ENCODE assay signal across 8 mouse cellular contexts in genomic region chr4:41712421-41713196, GRCm38 (mm10). TPM values are rescaled to one million over a fixed set of nuclear protein-coding genes. Genes with fewer than 3 reads are reported as not detected.
DNase-seq lines count a peak whose midpoint lies in the region; ATAC-seq and TF ChIP-seq lines count a peak whose summit lies in the region.

No protein-coding gene starts in this region.

- no peaks in the 10 kb centered on the region for H3K9me3 ChIP-seq in forebrain, embryonic 14.5 days (replicated peaks; ENCODE audit: control insufficient read depth, low read length)
- H3K9me3 ChIP-seq in hindbrain, embryonic 16.5 days (ENCODE audit: control insufficient read depth, low read length): no peaks in the 10 kb centered on the region
- H3K9me3 ChIP-seq in liver, embryonic 12.5 days (replicated peaks): no peaks in the 10 kb centered on the region

- WGBS in spleen, adult 2 months: 57% methylated on average over 31 of the region's 31 CpGs
- WGBS in forebrain, embryonic 14.5 days: 41% methylated on average over 31 of the region's 31 CpGs
- 36% methylated on average over 31 of the region's 31 CpGs for WGBS in hindbrain, embryonic 16.5 days
- WGBS in liver, embryonic 12.5 days (ENCODE audit: insufficient replicate concordance): 38% methylated on average over 31 of the region's 31 CpGs

- H3K36me3 ChIP-seq in spleen, adult 2 months (ENCODE audit: control insufficient read depth, insufficient read depth, low read length): peaks cover 1% of the 10 kb centered on the region; the same call in 1 of the 2 replicates
- peaks cover 22% of the 10 kb centered on the region for H3K36me3 ChIP-seq in forebrain, embryonic 14.5 days (ENCODE audit: control insufficient read depth, insufficient read depth, low read length)
- H3K36me3 ChIP-seq in hindbrain, embryonic 16.5 days (ENCODE audit: control insufficient read depth, insufficient read depth, low read length): peaks cover 6% of the 10 kb centered on the region
- peaks cover 40% of the 10 kb centered on the region for H3K36me3 ChIP-seq in liver, embryonic 12.5 days

- TF ChIP-seq POLR2A in spleen, adult 2 months (IDR thresholded peaks at IDR 0.05; ENCODE audit: low read depth, low read length): no peak

- no peaks in the 10 kb centered on the region for H3K27me3 ChIP-seq in spleen, adult 2 months (ENCODE audit: control insufficient read depth, insufficient read depth, low read length)
- no peaks in the 10 kb centered on the region for H3K27me3 ChIP-seq in forebrain, embryonic 14.5 days (replicated peaks; ENCODE audit: control insufficient read depth, insufficient read depth, low read length)
- H3K27me3 ChIP-seq in hindbrain, embryonic 16.5 days (replicated peaks; ENCODE audit: control insufficient read depth, insufficient read depth, low read length): no peaks in the 10 kb centered on the region
- H3K27me3 ChIP-seq in liver, embryonic 12.5 days (replicated peaks): peaks cover 7% of the 10 kb centered on the region

- peaks cover 8% of the 10 kb centered on the region; the same call in 1 of the 2 replicates for H3K4me1 ChIP-seq in spleen, adult 2 months (ENCODE audit: control insufficient read depth, insufficient read depth, insufficient read length)
- H3K4me1 ChIP-seq in forebrain, embryonic 14.5 days (ENCODE audit: control insufficient read depth, insufficient read depth, low read length): peaks cover 20% of the 10 kb centered on the region
- H3K4me1 ChIP-seq in hindbrain, embryonic 16.5 days (ENCODE audit: control insufficient read depth, insufficient read depth, low read depth, low read length): peaks cover 33% of the 10 kb centered on the region
- peaks cover 27% of the 10 kb centered on the region for H3K4me1 ChIP-seq in liver, embryonic 12.5 days

- no peak for TF ChIP-seq CTCF in spleen, adult 2 months (IDR thresholded peaks at IDR 0.05; ENCODE audit: extremely low read depth, insufficient read depth, insufficient read length, insufficient replicate concordance)

- peak overlapping the region; percentile 80 for H3K4me2 ChIP-seq in forebrain, embryonic 14.5 days (ENCODE audit: low read length)
- peak overlapping the region; percentile 80 for H3K4me2 ChIP-seq in hindbrain, embryonic 16.5 days (ENCODE audit: low read length)
- peak overlapping the region; percentile 92 for H3K4me2 ChIP-seq in liver, embryonic 12.5 days

- peak overlapping the region; percentile 96 for H3K4me3 ChIP-seq in spleen, adult 2 months (ENCODE audit: extremely low read depth, insufficient read depth, insufficient read length)
- peak overlapping the region; percentile 76 for H3K4me3 ChIP-seq in forebrain, embryonic 14.5 days (ENCODE audit: low read depth, low read length)
- peak overlapping the region; percentile 77 for H3K4me3 ChIP-seq in hindbrain, embryonic 16.5 days (ENCODE audit: low read length)
- H3K4me3 ChIP-seq in liver, embryonic 12.5 days: peak overlapping the region; percentile 89

- H3K27ac ChIP-seq in spleen, adult 2 months (ENCODE audit: insufficient read depth, low read length): no peak overlapping the region
- no peak overlapping the region for H3K27ac ChIP-seq in forebrain, embryonic 14.5 days (ENCODE audit: low read depth, low read length)
- H3K27ac ChIP-seq in hindbrain, embryonic 16.5 days (ENCODE audit: low read depth, low read length): peak overlapping the region; percentile 63
- peak overlapping the region; percentile 74 for H3K27ac ChIP-seq in liver, embryonic 12.5 days

- intact Hi-C loops in left cerebral cortex, postnatal 14 days (cut with DNase I): no loop called here

- no peak for DNase-seq in spleen, adult 2 months (ENCODE audit: low read depth in 1 of 2, low spot score in 2 of 2)
- no peak for DNase-seq in spleen, postnatal 36 days (ENCODE audit: low spot score in 2 of 2)
- DNase-seq in forebrain, embryonic 14.5 days (ENCODE audit: low spot score): no peak
- DNase-seq in testis, postnatal 10 days (ENCODE audit: low spot score): peak; percentile 51
- no peak for DNase-seq in spleen, postnatal 4 days (ENCODE audit: low spot score in 2 of 2)
- no peak for DNase-seq in left cerebral cortex, postnatal 14 days (ENCODE audit: low spot score in 2 of 2)

- ATAC-seq in forebrain, embryonic 14.5 days: peak; percentile 16
- ATAC-seq in hindbrain, embryonic 16.5 days: peak; percentile 18
- peak; percentile 50 for ATAC-seq in liver, embryonic 12.5 days

- peak overlapping the region; percentile 92 for H3K9ac ChIP-seq in forebrain, embryonic 14.5 days (ENCODE audit: low read length)
- peak overlapping the region; percentile 90 for H3K9ac ChIP-seq in hindbrain, embryonic 16.5 days (ENCODE audit: low read depth, low read length)
- H3K9ac ChIP-seq in liver, embryonic 12.5 days: peak overlapping the region; percentile 94

RNA-seq across cellular contexts. Expression of gene Rpp25l, which starts 0.7 kb away (rescaled TPM):
- 32.8 and 46.9 TPM in 2 replicates for polyA plus RNA-seq in spleen, adult 2 months (2012; rRNA removed)
- polyA plus RNA-seq in forebrain, embryonic 14.5 days (2014; fragmentation: Nextera tagmentation; extraction: Ambion mirVana): 72.2 and 83.3 TPM in 2 replicates
- 63.6 and 65.2 TPM in 2 replicates for polyA plus RNA-seq in hindbrain, embryonic 16.5 days (2015; fragmentation: Nextera tagmentation; extraction: Ambion mirVana)
- polyA plus RNA-seq in liver, embryonic 12.5 days (2016; fragmentation: Nextera tagmentation; extraction: Ambion mirVana): 39.1 and 44.9 TPM in 2 replicates
- total RNA-seq in left cerebral cortex, postnatal 14 days (2021): 10 to 100 TPM; 30.8 to 31.0 TPM

RNA-seq across cellular contexts. Expression of gene Dctn3, which starts 10.4 kb away (rescaled TPM):
- 25.4 and 25.5 TPM in 2 replicates for polyA plus RNA-seq in spleen, adult 2 months (2012; rRNA removed)
- 301 and 330 TPM in 2 replicates for polyA plus RNA-seq in forebrain, embryonic 14.5 days (2014; fragmentation: Nextera tagmentation; extraction: Ambion mirVana)
- polyA plus RNA-seq in hindbrain, embryonic 16.5 days (2015; fragmentation: Nextera tagmentation; extraction: Ambion mirVana): 309 and 323 TPM in 2 replicates
- 89.7 and 92.2 TPM in 2 replicates for polyA plus RNA-seq in liver, embryonic 12.5 days (2016; fragmentation: Nextera tagmentation; extraction: Ambion mirVana)
- 100 to 1,000 TPM; 201 to 217 TPM for total RNA-seq in left cerebral cortex, postnatal 14 days (2021)

RNA-seq across cellular contexts. Expression of gene Il11ra1, which starts 12.8 kb away (rescaled TPM):
- polyA plus RNA-seq in spleen, adult 2 months (2012; rRNA removed): 45.0 and 52.1 TPM in 2 replicates
- polyA plus RNA-seq in forebrain, embryonic 14.5 days (2014; fragmentation: Nextera tagmentation; extraction: Ambion mirVana): 23.9 and 24.3 TPM in 2 replicates
- polyA plus RNA-seq in hindbrain, embryonic 16.5 days (2015; fragmentation: Nextera tagmentation; extraction: Ambion mirVana): 46.4 and 46.6 TPM in 2 replicates
- polyA plus RNA-seq in liver, embryonic 12.5 days (2016; fragmentation: Nextera tagmentation; extraction: Ambion mirVana): 39.7 and 43.0 TPM in 2 replicates
- 10 to 100 TPM; 28.9 to 32.8 TPM for total RNA-seq in left cerebral cortex, postnatal 14 days (2021)

RNA-seq across cellular contexts. Expression of gene Cntfr, which starts 15.7 kb away (rescaled TPM):
- 8.1 and 9.3 TPM in 2 replicates for polyA plus RNA-seq in spleen, adult 2 months (2012; rRNA removed)
- polyA plus RNA-seq in forebrain, embryonic 14.5 days (2014; fragmentation: Nextera tagmentation; extraction: Ambion mirVana): 12.6 and 12.7 TPM in 2 replicates
- polyA plus RNA-seq in hindbrain, embryonic 16.5 days (2015; fragmentation: Nextera tagmentation; extraction: Ambion mirVana): 22.5 and 29.5 TPM in 2 replicates
- polyA plus RNA-seq in liver, embryonic 12.5 days (2016; fragmentation: Nextera tagmentation; extraction: Ambion mirVana): 1.4 and 1.7 TPM in 2 replicates
- 100 to 1,000 TPM in 1 of 2 experiments, 10 to 100 TPM in 1; 98.6 to 102 TPM for total RNA-seq in left cerebral cortex, postnatal 14 days (2021)

RNA-seq across cellular contexts. Expression of gene Arid3c, which starts 18.3 kb away (rescaled TPM):
- not detected in 2 replicates for polyA plus RNA-seq in spleen, adult 2 months (2012; rRNA removed)
- polyA plus RNA-seq in forebrain, embryonic 14.5 days (2014; fragmentation: Nextera tagmentation; extraction: Ambion mirVana): 0.12 and 0.15 TPM in 2 replicates
- polyA plus RNA-seq in hindbrain, embryonic 16.5 days (2015; fragmentation: Nextera tagmentation; extraction: Ambion mirVana): 0.76 and 0.84 TPM in 2 replicates
- not detected in 2 replicates for polyA plus RNA-seq in liver, embryonic 12.5 days (2016; fragmentation: Nextera tagmentation; extraction: Ambion mirVana)
- total RNA-seq in left cerebral cortex, postnatal 14 days (2021): under 1 TPM; 0.38 to 0.48 TPM

Comparison
In these comparisons a context has a peak if more than half of its experiments do, and no peak if none do; other contexts are left out.
1. H3K27ac ChIP-seq: peak in hindbrain, embryonic 16.5 days (single experiment) and liver, embryonic 12.5 days (single experiment); none in spleen, adult 2 months (single experiment) and forebrain, embryonic 14.5 days (single experiment).
2. Peak in every context shown above with its lines, with median percentiles within 50 percentile points of each other: H3K4me3 ChIP-seq, ATAC-seq, H3K4me2 ChIP-seq and H3K9ac ChIP-seq.